Mouse (Mus musculus): Measurements from ENCODE around the gene Olfr1189. TPM values are rescaled to one million over a fixed set of nuclear protein-coding genes. Genes with fewer than 3 reads are reported as not detected.
"Not testable (repeated sequence)": the region's sequence is repeated elsewhere in the genome, so short reads cannot be mapped to it uniquely, and the experiment has no call there.

Gene Olfr1189
- polyA plus RNA-seq (2014; fragmentation: Nextera tagmentation; extraction: Ambion mirVana): not detected in 2 replicates

GRCm38 (mm10) chr2:88586154-88586553 is at the start of gene Olfr1189:
Olfr1189 (plus strand) TSS chr2:88586454.
- no peak for DNase-seq (ENCODE audit: low spot score)
- no peak within 1 kb of the TSS for H3K4me3 ChIP-seq (ENCODE audit: low read depth, low read length)
- no peak for ATAC-seq (replicated peaks; ENCODE audit: low FRiP score, low TSS enrichment, low read depth)
- H3K4me2 ChIP-seq (ENCODE audit: low read length): no peak within 1 kb of the TSS
- H3K27ac ChIP-seq (ENCODE audit: low read depth): no peak within 1 kb of the TSS
- H3K36me3 ChIP-seq (ENCODE audit: control insufficient read depth, insufficient read depth, low read length): no peaks in the 10 kb centered on the region
- no peaks in the 10 kb centered on the region for H3K27me3 ChIP-seq (replicated peaks; ENCODE audit: control insufficient read depth, insufficient read depth, low read length)
- H3K4me1 ChIP-seq (replicated peaks; ENCODE audit: control insufficient read depth, insufficient read depth, low read length): no peaks in the 10 kb centered on the region
- no peak within 1 kb of the TSS for H3K9ac ChIP-seq (ENCODE audit: low read length)
- no peaks in the 10 kb centered on the region for H3K9me3 ChIP-seq (ENCODE audit: control insufficient read depth, low read length)

GRCm38 (mm10) chr2:88556635-88557034 is 29.6 kb upstream of the Olfr1189 start, which contains the start of gene Olfr1188:
Olfr1188 (plus strand) TSS chr2:88556935.
- ATAC-seq (replicated peaks; ENCODE audit: low FRiP score, low TSS enrichment, low read depth): no peak
- Histone ChIP-seq H3K27ac (ENCODE audit: low read depth) (no peak within 1 kb of the TSS), H3K9me3 (ENCODE audit: control insufficient read depth, low read length) (no peaks in the 10 kb centered on the region), H3K4me1 (replicated peaks; ENCODE audit: control insufficient read depth, insufficient read depth, low read length) (no peaks in the 10 kb centered on the region), H3K4me2 (ENCODE audit: low read length) (no peak within 1 kb of the TSS), H3K4me3 (ENCODE audit: low read depth, low read length) (no peak within 1 kb of the TSS), H3K9ac (ENCODE audit: low read length) (no peak within 1 kb of the TSS), H3K36me3 (ENCODE audit: control insufficient read depth, insufficient read depth, low read length) (no peaks in the 10 kb centered on the region), H3K27me3 (replicated peaks; ENCODE audit: control insufficient read depth, insufficient read depth, low read length) (no peaks in the 10 kb centered on the region)
- DNase-seq (ENCODE audit: low spot score): no peak
- WGBS: 86% methylated on average over 2 of the region's 2 CpGs

- not testable (repeated sequence) for H3K9ac ChIP-seq (ENCODE audit: low read length); H3K4me3 ChIP-seq (ENCODE audit: low read depth, low read length); H3K27ac ChIP-seq (ENCODE audit: low read depth); H3K4me1 ChIP-seq (replicated peaks; ENCODE audit: control insufficient read depth, insufficient read depth, low read length); H3K27me3 ChIP-seq (replicated peaks; ENCODE audit: control insufficient read depth, insufficient read depth, low read length); ATAC-seq (replicated peaks; ENCODE audit: low FRiP score, low TSS enrichment, low read depth); H3K36me3 ChIP-seq (ENCODE audit: control insufficient read depth, insufficient read depth, low read length); DNase-seq (ENCODE audit: low spot score); H3K4me2 ChIP-seq (ENCODE audit: low read length); H3K9me3 ChIP-seq (ENCODE audit: control insufficient read depth, low read length)
- 94% methylated on average over 12 of the region's 12 CpGs for WGBS
Observed at GRCm38 (mm10) chr2:88572696-88573095, 13.6 kb upstream of the Olfr1189 start.

GRCm38 (mm10) chr2:88640242-88640641 is 54.0 kb downstream of the Olfr1189 start, which contains the start of gene Olfr1191-ps1:
Olfr1191-ps1 (plus strand) TSS chr2:88640542.
- H3K36me3 ChIP-seq (ENCODE audit: control insufficient read depth, insufficient read depth, low read length); H3K9ac ChIP-seq (ENCODE audit: low read length); H3K4me1 ChIP-seq (replicated peaks; ENCODE audit: control insufficient read depth, insufficient read depth, low read length); H3K27ac ChIP-seq (ENCODE audit: low read depth); H3K4me2 ChIP-seq (ENCODE audit: low read length); H3K4me3 ChIP-seq (ENCODE audit: low read depth, low read length); DNase-seq (ENCODE audit: low spot score); H3K27me3 ChIP-seq (replicated peaks; ENCODE audit: control insufficient read depth, insufficient read depth, low read length); ATAC-seq (replicated peaks; ENCODE audit: low FRiP score, low TSS enrichment, low read depth); H3K9me3 ChIP-seq (ENCODE audit: control insufficient read depth, low read length): not testable (repeated sequence)
- 85% methylated on average over 1 of the region's 1 CpGs for WGBS

Other genes with a start within 250 kb of the Olfr1189 start
- not detected in 2 replicates for gene Olfr1176, start 249.7 kb upstream of the Olfr1189 start, polyA plus RNA-seq (2014; fragmentation: Nextera tagmentation; extraction: Ambion mirVana)
- gene Olfr1177-ps, start 240.0 kb upstream of the Olfr1189 start, polyA plus RNA-seq (2014; fragmentation: Nextera tagmentation; extraction: Ambion mirVana): not detected in 2 replicates
- not detected in 2 replicates for gene Olfr1178, start 199.4 kb upstream of the Olfr1189 start, polyA plus RNA-seq (2014; fragmentation: Nextera tagmentation; extraction: Ambion mirVana)
- gene Olfr1179, start 180.0 kb upstream of the Olfr1189 start, polyA plus RNA-seq (2014; fragmentation: Nextera tagmentation; extraction: Ambion mirVana): not detected in 2 replicates
- not detected in 2 replicates for gene Olfr1180, start 167.3 kb upstream of the Olfr1189 start, polyA plus RNA-seq (2014; fragmentation: Nextera tagmentation; extraction: Ambion mirVana)
- gene Olfr1181, start 160.3 kb upstream of the Olfr1189 start, polyA plus RNA-seq (2014; fragmentation: Nextera tagmentation; extraction: Ambion mirVana): not detected in 2 replicates
- gene Gm13757, start 137.3 kb upstream of the Olfr1189 start, polyA plus RNA-seq (2014; fragmentation: Nextera tagmentation; extraction: Ambion mirVana): not detected in 2 replicates
- not detected in 2 replicates for gene Olfr1183, start 131.6 kb upstream of the Olfr1189 start, polyA plus RNA-seq (2014; fragmentation: Nextera tagmentation; extraction: Ambion mirVana)
- gene Olfr1184, start 102.9 kb upstream of the Olfr1189 start, polyA plus RNA-seq (2014; fragmentation: Nextera tagmentation; extraction: Ambion mirVana): not detected in 2 replicates
- gene Olfr1185-ps1, start 93.1 kb upstream of the Olfr1189 start, polyA plus RNA-seq (2014; fragmentation: Nextera tagmentation; extraction: Ambion mirVana): not detected in 2 replicates
- not detected in 2 replicates for gene Olfr1186, start 67.9 kb upstream of the Olfr1189 start, polyA plus RNA-seq (2014; fragmentation: Nextera tagmentation; extraction: Ambion mirVana)
- gene Olfr1188, start 29.5 kb upstream of the Olfr1189 start, polyA plus RNA-seq (2014; fragmentation: Nextera tagmentation; extraction: Ambion mirVana): not detected in 2 replicates
- not detected in 2 replicates for gene Olfr1191-ps1, start 54.1 kb downstream of the Olfr1189 start, polyA plus RNA-seq (2014; fragmentation: Nextera tagmentation; extraction: Ambion mirVana)
- not detected in 2 replicates for gene Olfr1192-ps1, start 62.1 kb downstream of the Olfr1189 start, polyA plus RNA-seq (2014; fragmentation: Nextera tagmentation; extraction: Ambion mirVana)
- gene Olfr1193, start 89.2 kb downstream of the Olfr1189 start, polyA plus RNA-seq (2014; fragmentation: Nextera tagmentation; extraction: Ambion mirVana): not detected in 2 replicates
- gene Olfr1195, start 102.7 kb downstream of the Olfr1189 start, polyA plus RNA-seq (2014; fragmentation: Nextera tagmentation; extraction: Ambion mirVana): not detected in 2 replicates
- gene Olfr1196, start 118.1 kb downstream of the Olfr1189 start, polyA plus RNA-seq (2014; fragmentation: Nextera tagmentation; extraction: Ambion mirVana): not detected in 2 replicates
- gene Olfr1197, start 145.9 kb downstream of the Olfr1189 start, polyA plus RNA-seq (2014; fragmentation: Nextera tagmentation; extraction: Ambion mirVana): not detected in 2 replicates
- gene Olfr1198, start 164.9 kb downstream of the Olfr1189 start, polyA plus RNA-seq (2014; fragmentation: Nextera tagmentation; extraction: Ambion mirVana): not detected in 2 replicates
- gene Olfr1199, start 174.0 kb downstream of the Olfr1189 start, polyA plus RNA-seq (2014; fragmentation: Nextera tagmentation; extraction: Ambion mirVana): not detected in 2 replicates
- not detected in 2 replicates for gene Olfr1200, start 184.0 kb downstream of the Olfr1189 start, polyA plus RNA-seq (2014; fragmentation: Nextera tagmentation; extraction: Ambion mirVana)
- gene Olfr1201, start 206.6 kb downstream of the Olfr1189 start, polyA plus RNA-seq (2014; fragmentation: Nextera tagmentation; extraction: Ambion mirVana): not detected in 2 replicates
- not detected in 2 replicates for gene Olfr1202, start 228.0 kb downstream of the Olfr1189 start, polyA plus RNA-seq (2014; fragmentation: Nextera tagmentation; extraction: Ambion mirVana)
- gene Olfr1205, start 243.3 kb downstream of the Olfr1189 start, polyA plus RNA-seq (2014; fragmentation: Nextera tagmentation; extraction: Ambion mirVana): not detected in 2 replicates